Mouse (Mus musculus) stomach, postnatal 0 days (tissue): ENCODE measurements at regions not wholly inside any gene's neighbourhood (a gene's known extent, or its start where the extent isn't known, plus 50 kb on each side); places are given as distances from the start of the nearest gene placed in this dataset.

Experiments used
- CTCF ChIP-seq: IDR thresholded peaks from 2 replicates; pipeline ENCODE4 v1.5.1; 2016; ENCODE audit warnings: antibody characterized with exemption, low read depth, mild to moderate bottlenecking, moderate library complexity
- EP300 ChIP-seq: optimal IDR thresholded peaks from 2 replicates; pipeline ENCODE3; 2016; ENCODE audit warnings: antibody characterized with exemption

GRCm38 (mm10) chr6:143444782-143445181 lies 277.8 kb downstream of the Etnk1 start:
- TF ChIP-seq CTCF: no peak
- TF ChIP-seq EP300: no peak
